Comparison of ENCODE assay signal across 8 mouse cellular contexts in the genomic region with DNA sequence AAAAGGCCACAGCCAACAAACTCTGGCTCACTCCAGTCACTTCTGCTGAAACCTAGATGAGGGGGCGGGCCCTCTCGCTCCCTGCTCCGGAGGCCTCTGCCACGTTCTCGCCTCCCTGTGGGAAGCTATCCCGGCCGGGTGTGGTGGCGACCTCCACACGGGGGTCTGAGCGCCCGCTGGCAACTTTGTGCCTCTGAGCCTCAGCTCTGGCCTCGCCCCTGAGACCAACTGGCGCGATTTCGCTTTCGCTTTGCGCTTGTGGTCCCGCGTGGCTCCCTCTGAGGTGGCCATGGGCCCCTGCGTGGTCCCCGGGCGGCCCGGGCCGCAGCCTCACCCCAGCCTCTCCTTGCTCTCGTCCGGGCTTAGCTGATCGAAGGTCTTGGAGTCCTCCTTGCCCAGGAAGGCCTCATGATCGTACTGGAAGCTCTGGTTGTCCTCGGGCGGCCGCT. TPM values are rescaled to one million over a fixed set of nuclear protein-coding genes. Genes with fewer than 3 reads are reported as not detected.
DNase-seq lines count a peak whose midpoint lies in the region; ATAC-seq and TF ChIP-seq lines count a peak whose summit lies in the region.

No protein-coding gene starts in this region.

- H3K27me3 ChIP-seq in kidney, adult 2 months (replicated peaks; ENCODE audit: control insufficient read depth, insufficient read depth, low read length): no peaks in the 10 kb centered on the region
- no peaks in the 10 kb centered on the region for H3K27me3 ChIP-seq in lung, embryonic 16.5 days (ENCODE audit: control insufficient read depth, insufficient read depth, low read depth, low read length)

- no peaks in the 10 kb centered on the region for H3K36me3 ChIP-seq in kidney, adult 2 months (ENCODE audit: control insufficient read depth, insufficient read depth, low read length)
- peaks cover 2% of the 10 kb centered on the region; the same call in 1 of the 2 replicates for H3K36me3 ChIP-seq in lung, embryonic 16.5 days (ENCODE audit: control insufficient read depth, insufficient read depth, low read length)

- peak overlapping the region; percentile 69 for H3K4me2 ChIP-seq in lung, embryonic 16.5 days (ENCODE audit: low read depth, low read length)

- peaks cover 7% of the 10 kb centered on the region for H3K4me1 ChIP-seq in bone marrow macrophage, adult 2 months (ENCODE audit: control insufficient read depth, insufficient read depth, low read length)
- no peaks in the 10 kb centered on the region for H3K4me1 ChIP-seq in kidney, adult 2 months (ENCODE audit: control insufficient read depth, insufficient read depth, low read length)
- H3K4me1 ChIP-seq in lung, embryonic 16.5 days (replicated peaks; ENCODE audit: control insufficient read depth, insufficient read depth, low read length): peaks cover 18% of the 10 kb centered on the region

- peak overlapping the region; percentile 88 for H3K9ac ChIP-seq in lung, embryonic 16.5 days (ENCODE audit: low read length)

- H3K27ac ChIP-seq in bone marrow macrophage, adult 2 months (ENCODE audit: insufficient read depth, low read depth, low read length): peak overlapping the region; percentile 45
- H3K27ac ChIP-seq in kidney, adult 2 months (ENCODE audit: insufficient read depth, low read depth, low read length): peak overlapping the region; percentile 9; the same call in 1 of the 2 replicates
- peak overlapping the region; percentile 94 for H3K27ac ChIP-seq in lung, embryonic 16.5 days (ENCODE audit: low read length)

- 3% methylated on average over 31 of the region's 31 CpGs for WGBS in kidney, adult 2 months
- 0% methylated on average over 30 of the region's 31 CpGs for WGBS in lung, embryonic 16.5 days

- peak; percentile 58 for ATAC-seq in granulocyte monocyte progenitor cell, adult 5-6 weeks (replicated peaks; ENCODE audit: poor library complexity, severe bottlenecking)
- peak; percentile 59 for ATAC-seq in lung, embryonic 16.5 days (ENCODE audit: low read depth)

- TF ChIP-seq CTCF in bone marrow macrophage, adult 2 months (IDR thresholded peaks at IDR 0.05; ENCODE audit: low read depth, low read length): no peak
- TF ChIP-seq CTCF in kidney, adult 2 months (conservative IDR thresholded peaks at IDR 0.05; ENCODE audit: insufficient read depth, insufficient read length, low read depth, low read length): no peak

- TF ChIP-seq POLR2A in bone marrow macrophage, adult 2 months (IDR thresholded peaks at IDR 0.05; ENCODE audit: borderline replicate concordance, low read depth, low read length): no peak
- no peak for TF ChIP-seq POLR2A in kidney, adult 2 months (IDR thresholded peaks at IDR 0.05; ENCODE audit: low read depth, low read length)

- H3K9me3 ChIP-seq in lung, embryonic 16.5 days (ENCODE audit: control insufficient read depth, low read length): no peaks in the 10 kb centered on the region

- DNase-seq in retina, postnatal 1 day: peak; percentile 76
- no peak for DNase-seq in retina, embryonic 14.5 days (ENCODE audit: low spot score)
- peak; percentile 43 for DNase-seq in kidney, adult 2 months
- peak; percentile 11 for DNase-seq in skeletal muscle tissue, adult 2 months (ENCODE audit: low read depth, low spot score)
- DNase-seq in layer of hippocampus, adult 11-12 months (ENCODE audit: low spot score): no peak

- H3K4me3 ChIP-seq in bone marrow macrophage, adult 2 months (ENCODE audit: insufficient read depth, low read length): peak overlapping the region; percentile 92
- peak overlapping the region; percentile 64 for H3K4me3 ChIP-seq in kidney, adult 2 months (ENCODE audit: insufficient read depth, low read depth, low read length)
- peak overlapping the region; percentile 74 for H3K4me3 ChIP-seq in lung, embryonic 16.5 days (ENCODE audit: low read length)

RNA-seq across cellular contexts. Expression of a gene that starts 0.5 kb away (rescaled TPM):
- polyA plus RNA-seq in bone marrow macrophage, adult 2 months (2012; ENCODE audit: insufficient read depth, insufficient read length, missing spikeins): 0.41 and 1.3 TPM in 2 replicates
- total RNA-seq in granulocyte monocyte progenitor cell, adult 5-6 weeks (2014; fragmentation: Nextera tagmentation): 15.1 and 26.4 TPM in 2 replicates
- total RNA-seq in granulocyte monocyte progenitor cell, adult 5-6 weeks (2017): 45.2 and 50.2 TPM in 2 replicates
- 5.3 and 5.4 TPM in 2 replicates for polyA plus RNA-seq in kidney, adult 2 months (2012; rRNA removed)
- 124 and 134 TPM in 2 replicates for polyA plus RNA-seq in lung, embryonic 16.5 days (2015; fragmentation: Nextera tagmentation; extraction: Ambion mirVana)

Comparison
In these comparisons a context has a peak if more than half of its experiments do, and no peak if none do; other contexts are left out.
1. DNase-seq: peak in retina, postnatal 1 day (single experiment), kidney, adult 2 months (single experiment) and skeletal muscle tissue, adult 2 months (single experiment); none in retina, embryonic 14.5 days (single experiment) and layer of hippocampus, adult 11-12 months (single experiment).
2. H3K27ac ChIP-seq: peak in every context shown above with its lines; median percentile 94 in lung, embryonic 16.5 days; 45 in bone marrow macrophage, adult 2 months; 9 in kidney, adult 2 months.
3. RNA of a gene that starts 0.5 kb away (polyA plus RNA-seq): 124 to 134 TPM in lung, embryonic 16.5 days; 5.3 to 5.4 TPM in kidney, adult 2 months and 0.41 to 1.3 TPM in bone marrow macrophage, adult 2 months; every median in the first group is over 10 times any median in the second.
4. Peak in every context shown above with its lines, with median percentiles within 50 percentile points of each other: H3K4me3 ChIP-seq.